Mouse (Mus musculus) thymus, postnatal 36 days (tissue): Measurements from ENCODE around the gene Col9a2.

Experiments used
- DNase-seq, 2 experiments: peaks; one replicate each; pipeline ENCODE4 v3.0.0; 2022; ENCODE audit warnings: mixed read lengths in 2 of 2

The Col9a2 gene

DNA sequence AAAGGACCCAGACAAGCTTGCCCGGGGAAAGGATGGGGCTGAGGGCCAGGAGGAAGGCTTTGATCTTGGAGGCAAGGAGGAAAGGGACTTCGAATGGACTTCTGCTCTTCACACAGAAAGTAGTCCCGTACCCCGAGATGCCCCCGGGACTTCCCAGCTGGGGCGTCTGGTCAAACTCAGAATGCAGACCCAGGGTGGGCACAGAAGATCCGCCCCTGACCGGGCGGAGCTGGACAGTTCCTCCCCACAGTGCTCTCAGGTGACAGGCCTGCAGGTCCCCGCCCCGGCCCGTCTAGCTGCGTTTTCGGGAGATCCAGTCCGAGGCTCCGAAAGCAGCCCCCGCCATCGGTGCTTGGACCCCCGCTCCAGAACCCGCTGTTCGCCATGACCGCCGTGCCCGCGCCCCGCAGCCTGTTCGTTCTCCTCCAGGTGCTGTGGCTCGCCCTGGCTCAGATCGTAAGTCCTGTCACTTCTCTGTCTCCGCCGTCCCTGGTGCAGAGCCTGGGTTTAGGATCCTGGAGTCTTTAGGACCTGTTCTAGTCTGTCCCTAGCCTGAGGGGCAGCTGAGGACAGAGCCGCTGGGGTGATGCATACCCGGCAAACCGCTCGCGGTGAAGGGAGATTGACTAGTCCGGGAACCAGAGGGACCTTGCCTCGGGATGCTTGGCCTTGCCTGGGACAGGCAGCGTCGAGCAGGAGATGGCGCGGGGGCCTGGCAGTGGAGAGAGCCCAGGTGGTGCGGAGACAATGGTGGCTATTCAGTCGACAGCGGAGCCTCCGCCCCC lies at the start of gene Col9a2:
Gene Col9a2, plus strand, starts transcription at position 55 of the 785 bp plus-strand sequence.
- DNase-seq = no peak

DNA sequence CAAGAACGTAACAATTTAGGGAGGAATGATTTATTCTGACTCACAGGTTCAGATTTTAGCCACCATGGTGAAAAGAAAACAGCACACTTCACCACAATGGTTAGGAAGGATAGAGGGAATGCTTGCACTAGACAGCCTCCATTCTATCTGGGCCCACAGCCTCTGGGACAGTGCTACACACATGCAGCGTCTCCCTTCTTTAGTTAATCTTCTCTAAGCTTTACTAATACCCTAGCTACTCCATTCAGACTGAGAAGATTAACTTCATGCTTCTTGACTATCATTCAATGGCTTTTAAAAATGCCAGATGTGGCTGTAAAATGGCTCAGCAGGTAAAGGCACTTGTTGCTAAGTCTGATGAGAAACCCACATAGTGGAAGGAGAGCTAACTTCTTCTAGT lies 46.9 kb upstream of the Col9a2 start:
- no peak for DNase-seq

DNA sequence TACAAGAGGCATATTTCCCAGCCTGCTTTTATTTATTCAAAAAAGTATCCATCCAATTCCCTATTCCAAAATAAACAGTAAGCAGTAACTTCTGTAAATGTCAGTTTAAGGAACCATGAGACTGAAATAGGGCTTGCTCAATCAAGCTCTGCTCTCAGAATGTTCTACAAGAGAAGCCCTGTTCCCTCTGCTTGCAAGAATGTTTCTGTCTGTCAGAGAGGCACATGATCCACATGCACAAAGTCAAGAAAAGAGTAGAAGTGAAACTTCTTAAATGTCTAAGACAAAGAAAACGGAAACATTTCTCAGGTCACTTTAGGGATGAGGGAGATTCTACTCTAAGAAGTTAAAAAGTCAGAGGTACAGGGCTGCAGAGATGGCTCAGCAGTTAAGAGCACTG lies 46.2 kb upstream of the Col9a2 start:
- no peak for DNase-seq

DNA sequence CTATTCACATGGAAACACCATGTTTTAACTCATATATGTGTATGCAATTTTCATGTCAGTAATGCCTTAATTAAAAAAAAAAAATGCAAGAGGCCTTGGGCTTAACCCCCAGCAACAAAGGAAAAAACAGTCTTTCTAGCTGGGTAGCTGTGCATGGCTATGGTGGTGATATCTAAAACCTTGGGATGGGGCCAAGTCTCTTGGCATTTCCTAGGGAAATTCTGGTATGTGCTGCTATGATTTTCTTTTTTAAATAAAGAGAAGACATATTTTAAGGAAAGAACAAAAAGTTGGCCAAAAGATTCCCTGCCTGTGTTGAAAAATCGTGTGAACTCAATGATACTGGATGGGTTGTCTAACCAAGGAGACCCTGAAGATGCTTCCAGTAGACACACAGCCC lies 43.3 kb upstream of the Col9a2 start:
- no peak for DNase-seq

DNA sequence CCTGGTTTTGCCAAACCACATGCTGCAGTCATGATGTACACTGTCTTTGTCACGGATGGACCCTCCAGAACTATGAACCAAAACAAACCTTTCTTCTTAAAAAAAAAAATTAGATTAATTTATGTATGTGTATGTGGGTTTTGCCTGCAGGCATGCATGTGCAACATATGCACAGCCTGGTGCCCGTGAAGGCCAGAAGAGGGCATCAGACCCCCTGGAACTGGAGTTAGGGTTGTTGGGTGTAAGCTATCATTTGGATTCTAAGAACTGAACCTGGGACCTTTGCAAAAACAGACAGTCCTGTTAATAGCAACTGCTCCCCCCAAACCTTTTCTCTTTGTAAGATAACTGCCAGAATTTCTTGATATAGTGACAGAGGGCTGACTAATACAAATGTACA lies 38.1 kb upstream of the Col9a2 start:
- DNase-seq = peak; percentile 9 to 22

DNA sequence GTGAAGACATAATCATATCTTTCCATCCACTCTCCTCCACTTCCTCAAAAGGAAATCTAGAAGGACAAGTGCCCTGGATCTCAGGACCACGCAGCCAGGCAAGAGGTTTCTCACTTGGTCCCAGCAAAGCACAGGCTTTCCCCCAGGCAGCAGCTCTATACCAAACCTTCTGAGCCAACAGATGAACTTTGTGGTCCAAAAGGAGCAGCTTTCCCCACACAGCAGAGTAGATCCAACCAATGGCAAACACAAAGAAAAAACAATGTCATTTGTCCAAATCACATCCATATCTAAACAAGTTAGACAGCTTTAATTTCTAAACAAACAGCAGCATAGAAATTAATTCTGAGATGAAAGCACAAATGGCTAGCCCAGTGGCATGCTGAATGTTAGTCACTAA lies 37.5 kb upstream of the Col9a2 start:
- DNase-seq = no peak

DNA sequence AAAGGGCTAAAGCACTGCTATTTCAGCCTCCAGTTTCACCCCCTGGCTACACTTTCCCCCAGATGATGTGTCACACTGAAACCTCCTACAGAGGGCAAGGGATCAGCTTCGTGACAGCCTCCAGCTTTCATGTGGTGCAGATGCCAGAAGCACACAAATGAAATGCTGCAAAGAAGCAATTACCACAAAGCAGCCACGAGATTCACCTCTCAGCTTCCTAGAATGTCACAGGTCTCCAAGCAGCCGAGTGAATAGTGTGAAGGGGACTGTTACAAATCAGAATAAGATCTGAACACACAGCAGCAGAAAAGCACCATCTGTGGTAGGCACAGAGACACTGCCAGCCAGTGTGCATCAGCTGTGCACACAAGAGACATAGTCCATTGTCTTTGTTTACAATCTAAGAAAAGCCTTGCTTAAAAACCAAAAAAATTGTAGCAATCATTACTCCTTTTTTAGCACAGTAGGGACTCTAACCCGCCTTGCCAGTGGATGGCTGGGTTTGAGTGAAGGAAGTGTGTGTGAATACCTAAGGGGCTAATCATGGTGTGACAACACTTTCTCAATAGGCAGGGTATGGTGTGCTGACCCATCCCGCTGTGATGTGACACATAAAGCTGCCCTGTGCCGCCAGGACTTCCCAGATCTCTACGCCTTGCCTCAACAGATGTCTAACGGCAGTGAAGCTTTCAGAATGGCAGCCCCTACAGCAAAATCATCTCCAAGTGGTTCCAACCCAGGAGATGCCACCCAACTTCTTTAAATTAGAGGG lies 36.6 kb upstream of the Col9a2 start:
- DNase-seq = peak; percentile 36 to 54

DNA sequence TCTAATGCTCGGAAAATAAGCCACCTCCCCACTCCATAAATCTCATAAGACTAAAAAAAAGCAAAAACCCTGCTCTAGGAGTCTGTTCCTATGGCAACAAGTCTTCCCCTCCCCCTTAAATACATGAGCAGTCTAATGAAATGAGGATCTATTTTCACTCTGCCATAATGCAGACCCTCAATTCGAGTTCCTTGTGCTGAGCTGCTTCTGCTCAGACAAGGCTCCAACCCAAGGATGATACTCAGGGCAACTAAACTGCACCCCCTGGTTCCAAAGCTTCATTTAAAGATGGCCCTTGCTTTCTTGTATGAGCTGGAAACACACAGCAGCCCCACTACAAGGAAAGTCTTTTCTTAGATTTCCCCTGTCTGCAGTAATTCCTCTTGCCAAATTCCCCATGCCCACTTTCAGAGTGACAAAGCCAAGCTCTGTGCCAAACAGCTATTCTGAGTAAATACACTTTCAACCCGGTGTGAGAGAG lies 35.5 kb upstream of the Col9a2 start:
- no peak for DNase-seq

DNA sequence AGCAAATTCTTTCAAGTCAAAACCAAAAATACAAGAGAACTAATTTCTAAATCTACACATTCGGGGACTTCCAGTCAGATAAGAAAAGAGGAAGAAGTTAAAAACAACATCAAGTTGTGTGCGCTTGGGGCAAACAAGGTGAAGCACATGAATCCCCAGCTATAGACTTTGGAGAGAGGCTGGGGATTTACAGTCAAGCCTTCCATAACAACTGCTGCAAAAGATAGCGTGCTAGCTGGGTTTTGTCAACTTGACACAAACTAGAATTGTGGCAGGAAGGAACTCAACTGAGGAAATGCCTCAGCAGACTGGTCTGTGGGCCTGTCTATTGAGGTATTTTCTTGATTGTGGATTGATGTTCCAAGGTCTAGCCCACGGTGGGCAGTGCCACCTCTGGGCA lies 34.5 kb upstream of the Col9a2 start:
- no peak for DNase-seq

DNA sequence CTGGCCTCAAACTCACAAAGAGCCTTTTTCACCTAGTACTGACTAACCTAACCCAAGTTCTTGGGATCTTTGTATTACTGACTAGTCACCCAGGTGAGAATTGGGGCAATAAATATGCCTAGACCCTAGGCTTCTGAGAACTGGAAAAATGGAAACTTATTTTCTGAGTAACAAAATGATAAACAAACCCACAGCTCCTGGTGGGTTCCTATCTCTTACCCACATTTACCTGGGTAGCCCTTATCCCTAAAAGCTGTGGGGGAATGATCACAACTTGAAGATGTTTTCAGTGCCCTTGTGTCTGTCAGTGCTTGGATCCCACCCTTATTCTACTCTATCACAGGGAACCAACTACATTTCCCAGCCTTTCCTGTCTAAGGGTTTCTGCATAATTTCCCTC lies 32.2 kb upstream of the Col9a2 start:
- no peak for DNase-seq

DNA sequence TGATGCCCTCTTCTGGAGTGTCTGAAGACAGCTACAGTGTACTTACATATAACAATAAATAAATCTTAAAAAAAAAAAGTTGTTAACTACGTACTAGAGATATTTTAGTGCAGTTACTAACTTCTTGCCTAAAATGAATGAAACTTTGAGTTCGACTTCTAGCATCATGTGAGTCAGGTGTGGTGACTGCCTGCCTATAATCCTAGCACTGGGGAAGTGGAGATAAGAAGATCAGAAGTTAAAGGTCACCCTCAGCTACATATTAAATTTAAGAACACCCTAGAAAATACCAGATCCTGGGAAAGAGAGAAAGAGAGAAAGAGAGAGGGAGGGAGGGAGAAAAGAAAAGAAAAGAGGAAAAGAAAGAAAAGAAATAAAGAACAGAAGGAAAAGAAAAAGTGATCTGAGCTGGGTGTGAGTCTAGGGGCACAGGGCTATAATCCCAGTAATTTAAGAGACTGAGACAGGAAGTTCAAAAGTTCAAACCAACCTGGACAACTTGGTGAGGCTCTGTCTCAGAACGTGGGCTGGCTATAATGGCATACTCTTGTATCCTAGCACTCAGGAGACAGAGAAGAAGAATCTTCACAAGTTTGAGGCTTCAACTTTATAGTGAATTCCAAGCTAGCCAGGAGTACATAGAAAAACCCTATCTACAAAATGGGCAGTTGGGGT lies 31.0 kb upstream of the Col9a2 start:
- no peak for DNase-seq

DNA sequence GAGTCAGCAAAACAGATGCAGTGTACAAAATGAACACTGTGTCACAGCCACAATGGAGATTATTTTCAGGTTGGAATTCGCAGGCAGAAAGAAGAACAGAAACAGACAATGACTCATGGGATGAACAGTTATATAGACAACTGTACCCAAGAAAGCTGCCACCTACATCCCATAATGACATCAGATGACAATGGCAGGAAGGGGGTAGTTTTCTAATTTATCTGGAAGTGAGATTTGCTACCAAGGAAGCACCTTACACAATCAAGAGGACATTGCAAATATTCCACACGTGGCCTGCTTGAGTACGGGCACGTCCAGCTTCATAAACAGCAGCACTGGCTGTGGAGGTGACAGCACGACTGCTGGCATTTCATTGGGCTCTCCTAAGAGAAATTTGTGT lies 30.0 kb upstream of the Col9a2 start:
- no peak for DNase-seq

DNA sequence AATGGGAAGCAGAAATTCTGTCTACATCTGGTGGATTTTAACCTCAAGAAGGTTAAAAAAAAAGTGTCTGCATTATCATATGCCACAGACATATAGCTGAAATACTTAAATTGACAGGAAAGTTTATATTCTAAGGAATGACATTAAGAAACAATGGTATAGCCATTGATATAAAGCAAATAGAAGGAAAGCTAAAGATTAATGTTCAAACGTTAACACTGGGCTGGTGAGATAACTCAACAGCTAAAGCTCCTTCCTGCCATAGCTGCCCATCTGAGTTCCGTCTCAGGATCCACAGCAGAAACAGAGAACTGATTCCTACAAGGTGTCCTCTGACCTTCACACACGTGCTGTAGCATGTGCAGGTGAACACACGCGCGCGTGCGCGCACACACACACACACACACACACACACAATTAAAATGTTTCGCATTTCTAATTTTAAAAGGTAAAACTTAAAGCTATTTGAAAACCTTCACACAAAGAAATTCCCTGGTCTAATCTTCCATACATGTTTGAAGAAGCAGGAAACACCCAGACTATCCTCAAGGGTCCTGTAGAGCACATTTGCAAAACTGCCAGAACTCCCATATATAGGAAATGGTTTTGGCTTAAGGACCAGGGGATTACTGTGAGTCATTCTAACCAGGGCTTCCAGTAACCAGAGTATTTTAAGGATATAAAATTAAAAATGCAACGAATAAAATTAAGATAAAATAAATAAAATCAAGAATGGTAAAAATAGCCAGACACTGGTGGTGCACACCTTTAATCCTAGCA lies 28.2 kb upstream of the Col9a2 start:
- DNase-seq = no peak

DNA sequence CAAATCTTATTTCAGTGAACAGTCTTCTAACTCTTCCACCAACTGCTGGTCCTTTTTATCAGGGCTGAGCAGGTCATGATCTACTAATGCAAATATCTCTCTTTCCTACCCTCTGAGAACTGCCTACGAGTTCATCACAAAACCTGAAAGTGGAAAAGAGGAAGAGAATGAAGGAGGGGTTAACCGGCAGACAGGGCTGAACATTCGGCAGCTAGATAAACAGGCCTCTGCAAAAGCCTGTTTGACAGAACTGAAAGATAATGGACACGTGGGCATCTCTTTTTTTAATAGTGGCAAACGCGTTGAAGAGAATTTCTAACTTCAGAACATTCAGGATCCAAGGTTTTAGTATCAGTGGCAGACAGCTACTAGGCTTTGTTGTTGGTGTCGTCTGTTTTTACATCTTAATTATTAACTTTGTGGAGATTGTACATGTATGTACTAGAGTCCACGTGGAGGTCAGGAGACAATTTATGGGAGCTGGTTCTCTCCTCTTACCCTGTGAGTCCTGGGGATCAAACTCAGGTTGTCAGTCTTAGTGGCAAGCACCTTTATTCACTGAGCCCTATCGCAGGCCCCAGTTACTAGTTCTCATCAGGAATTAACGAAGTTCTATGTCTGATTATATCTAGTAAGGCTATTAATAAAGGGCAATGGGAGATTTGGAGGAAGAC lies 24.5 kb upstream of the Col9a2 start:
- DNase-seq = no peak

DNA sequence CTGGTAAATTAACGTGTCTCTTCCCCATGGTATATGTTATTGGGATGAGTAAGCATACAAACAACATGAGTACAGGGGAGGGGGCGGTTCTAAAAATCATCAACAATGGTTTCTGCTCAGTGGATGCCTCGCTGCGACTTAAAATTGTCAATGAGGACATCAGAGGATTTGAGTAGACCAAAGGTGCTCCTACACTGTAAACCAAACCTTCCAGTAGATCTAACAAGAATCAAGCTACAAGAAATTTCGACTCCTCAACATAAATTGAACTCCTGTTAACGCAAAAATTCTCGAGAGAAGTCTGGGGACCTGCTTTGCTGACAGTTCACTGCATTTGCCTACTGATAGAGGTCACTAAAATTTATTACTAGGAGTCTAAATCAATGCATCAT lies 23.9 kb upstream of the Col9a2 start:
- no peak for DNase-seq

DNA sequence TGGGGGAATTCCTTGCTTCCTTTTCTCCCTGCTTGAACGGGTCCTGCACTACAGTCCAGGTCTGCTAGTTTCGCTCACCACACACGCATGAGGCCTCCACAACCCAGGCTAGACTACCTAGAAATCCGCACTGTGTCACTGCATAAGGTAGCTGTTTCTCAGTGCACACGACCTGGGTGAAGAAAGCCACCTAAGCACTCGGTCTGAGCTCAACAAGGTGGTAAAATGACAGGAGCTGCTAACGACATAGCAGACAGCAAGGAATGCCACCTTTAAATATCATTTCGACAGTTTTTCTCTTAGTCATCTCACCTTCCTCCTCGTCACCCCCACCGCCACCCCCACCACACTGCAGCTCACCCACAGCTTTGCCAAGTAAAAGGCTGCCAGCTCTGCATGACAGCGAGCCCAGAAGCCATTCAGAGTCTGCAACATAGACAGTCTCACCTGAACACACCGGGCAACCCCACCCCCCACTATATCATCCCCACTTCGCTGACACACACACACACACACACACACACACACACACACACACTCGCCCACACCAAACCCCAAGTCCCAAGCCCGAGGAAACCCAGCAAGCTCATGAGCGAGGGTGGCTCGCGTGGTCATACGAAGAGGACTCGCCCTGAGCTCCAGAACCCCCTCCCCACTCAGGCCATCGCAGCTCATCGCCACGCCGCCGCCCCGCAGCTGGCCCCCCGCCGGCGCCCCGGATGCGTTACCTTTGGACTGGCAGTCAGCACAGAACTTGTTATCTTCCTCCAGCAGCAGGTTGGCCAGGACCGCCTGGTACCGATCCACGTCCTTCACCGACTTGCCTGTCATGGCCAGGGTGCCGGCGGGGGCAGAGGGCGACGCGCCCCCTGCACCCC lies 22.9 kb upstream of the Col9a2 start:
- DNase-seq = no peak

DNA sequence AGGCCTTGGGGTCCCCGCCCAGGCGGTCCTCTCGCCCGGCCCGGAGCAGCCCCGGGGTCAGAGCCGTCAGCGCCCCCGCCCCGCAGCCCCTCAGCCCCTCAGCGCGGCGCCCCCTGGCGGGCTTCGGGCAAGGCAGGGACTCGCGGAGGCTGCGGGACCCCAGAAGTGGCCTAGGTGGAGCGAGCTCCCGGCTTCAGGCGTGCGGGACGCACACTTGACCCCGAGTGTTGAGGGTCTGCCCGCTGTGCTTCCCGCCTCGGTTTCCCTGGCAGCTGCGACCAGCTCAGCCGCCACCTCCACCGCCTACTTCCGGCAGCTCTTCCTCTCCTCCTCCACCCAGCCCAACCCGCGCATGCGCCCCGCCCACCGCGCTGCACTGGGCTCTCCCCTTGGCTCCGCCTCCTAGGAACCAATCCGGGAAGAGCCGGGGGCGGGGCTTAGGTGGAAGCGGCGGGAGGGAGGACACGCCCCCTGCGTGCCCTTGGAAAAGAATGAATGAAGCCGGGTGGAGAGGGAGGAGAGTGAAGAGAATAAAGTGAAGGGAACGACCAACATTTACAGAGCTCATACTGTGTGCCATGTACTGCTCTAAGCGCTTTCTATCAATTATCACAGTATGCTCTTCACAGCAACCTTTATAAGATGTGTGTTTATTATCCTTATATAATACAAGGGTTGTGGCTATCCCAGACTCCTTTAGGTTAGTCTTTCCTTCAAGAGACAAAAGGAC lies 22.1 kb upstream of the Col9a2 start, which contains the start of gene Smap2:
Gene Smap2, minus strand, starts transcription at position 320 of the 730 bp plus-strand sequence.
- DNase-seq = peak; percentile 99

DNA sequence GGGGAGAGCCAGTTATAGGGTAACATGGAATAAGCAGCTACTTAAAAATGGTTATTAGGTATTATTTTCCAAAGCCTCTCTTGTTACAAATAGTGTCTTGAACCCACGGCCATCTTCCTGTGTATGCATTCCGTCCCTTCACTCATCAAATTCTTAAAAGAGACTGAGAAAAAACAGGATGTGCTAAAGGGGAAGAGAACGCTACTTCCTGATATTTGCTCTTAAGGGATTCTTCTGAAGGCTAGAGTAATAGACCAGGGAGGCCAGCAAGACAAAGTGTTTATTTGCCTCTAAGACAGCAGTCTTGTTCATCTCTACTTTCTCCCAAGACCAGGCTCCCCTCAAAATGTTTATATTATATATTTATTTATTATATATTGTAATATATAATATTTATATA lies 20.9 kb upstream of the Col9a2 start:
- DNase-seq = no peak

DNA sequence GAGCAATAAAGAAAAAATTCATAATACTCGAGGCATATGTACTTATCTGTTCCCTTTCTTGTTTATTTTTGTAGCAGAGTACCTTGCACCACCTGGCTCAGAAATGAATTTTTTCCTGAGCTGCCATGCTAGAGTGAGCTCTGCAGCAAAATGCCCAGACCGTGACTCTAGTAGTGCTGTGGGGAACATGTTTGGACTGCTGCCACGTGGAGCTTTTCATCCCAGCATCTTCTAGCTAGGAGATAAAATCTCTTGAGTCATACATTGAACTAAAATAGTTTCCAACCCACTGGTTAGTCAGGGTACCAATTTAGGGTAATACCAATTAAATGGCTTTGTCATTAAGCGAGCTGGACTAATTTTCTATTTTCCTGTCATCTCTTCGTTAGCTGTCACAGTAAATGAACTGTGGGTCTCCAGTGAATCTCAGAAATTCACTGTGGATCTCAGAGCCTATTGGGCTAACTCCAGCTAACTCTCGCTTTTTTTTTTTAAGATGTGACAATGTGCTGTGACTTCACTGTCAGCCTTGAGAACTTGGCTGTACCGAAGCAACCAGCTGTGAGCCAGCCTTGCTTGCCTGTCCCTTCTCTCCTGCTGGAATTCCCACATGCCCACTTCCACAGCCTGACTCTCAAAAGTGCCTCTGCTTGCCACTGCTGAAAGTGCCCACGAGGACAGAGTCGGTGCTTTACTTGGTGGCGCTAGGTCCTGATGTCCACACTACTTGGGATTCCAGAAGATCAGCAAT lies 19.0 kb upstream of the Col9a2 start:
- DNase-seq = no peak

DNA sequence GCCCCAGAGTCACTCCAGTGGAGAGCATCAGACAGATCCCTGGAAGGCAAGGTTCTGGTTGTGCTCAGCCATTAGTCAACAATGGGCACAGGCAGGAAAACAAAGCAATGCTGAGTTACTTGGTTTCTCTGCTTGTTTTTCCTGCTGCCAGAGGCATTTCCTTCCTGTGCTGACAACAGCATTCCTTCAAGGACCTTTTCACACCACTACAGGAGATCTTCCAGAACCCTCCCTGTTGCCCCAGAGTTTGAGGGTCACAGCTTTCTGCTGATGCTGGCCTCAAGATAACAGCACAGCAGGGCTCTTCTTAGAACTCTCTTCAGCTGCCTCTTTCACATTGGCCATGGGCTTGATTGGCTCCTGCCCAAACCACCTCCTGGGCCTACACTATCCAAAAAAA lies 17.3 kb upstream of the Col9a2 start:
- DNase-seq = no peak
